Mouse (Mus musculus) G1E-ER4 (cell line): Measurements from ENCODE around the gene Adh7. TPM values are rescaled to one million over a fixed set of nuclear protein-coding genes. Genes with fewer than 3 reads are reported as not detected.

Source experiments
- GATA1 ChIP-seq: IDR thresholded peaks from one replicate; pipeline ENCODE4 v1.8.0; 2012; ENCODE audit warnings: low read length, inconsistent platforms
- polyA plus RNA-seq: library from polyadenylated mRNA; stranded (reverse); fragments of >175 nt; gene quantifications from 2 replicates; pipeline ENCODE4 v1.2.3, GENCODE M21; 2012

Adh7 gene
- polyA plus RNA-seq, 1 experiment, result not detected

DNA sequence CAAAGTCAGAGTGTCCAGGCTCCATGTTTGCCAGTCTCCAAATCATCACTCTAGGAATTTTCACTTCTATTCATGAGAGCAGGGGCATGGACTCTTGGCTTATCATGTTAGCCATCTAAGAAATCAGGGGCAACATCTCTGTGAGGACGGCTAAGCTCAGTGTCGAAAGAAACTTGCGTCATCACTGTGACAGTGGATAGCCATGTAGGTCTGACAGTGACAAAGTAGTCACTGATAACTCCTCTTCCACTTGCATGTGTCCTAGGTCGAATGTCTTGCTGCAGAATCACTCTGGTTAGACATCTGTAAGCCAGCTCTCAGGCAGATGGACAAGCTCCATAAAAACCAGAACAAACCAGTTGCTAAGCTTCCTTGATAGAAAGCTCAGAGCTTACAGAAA lies 45.0 kb downstream of the Adh7 start:
- TF ChIP-seq GATA1, result no peak

DNA sequence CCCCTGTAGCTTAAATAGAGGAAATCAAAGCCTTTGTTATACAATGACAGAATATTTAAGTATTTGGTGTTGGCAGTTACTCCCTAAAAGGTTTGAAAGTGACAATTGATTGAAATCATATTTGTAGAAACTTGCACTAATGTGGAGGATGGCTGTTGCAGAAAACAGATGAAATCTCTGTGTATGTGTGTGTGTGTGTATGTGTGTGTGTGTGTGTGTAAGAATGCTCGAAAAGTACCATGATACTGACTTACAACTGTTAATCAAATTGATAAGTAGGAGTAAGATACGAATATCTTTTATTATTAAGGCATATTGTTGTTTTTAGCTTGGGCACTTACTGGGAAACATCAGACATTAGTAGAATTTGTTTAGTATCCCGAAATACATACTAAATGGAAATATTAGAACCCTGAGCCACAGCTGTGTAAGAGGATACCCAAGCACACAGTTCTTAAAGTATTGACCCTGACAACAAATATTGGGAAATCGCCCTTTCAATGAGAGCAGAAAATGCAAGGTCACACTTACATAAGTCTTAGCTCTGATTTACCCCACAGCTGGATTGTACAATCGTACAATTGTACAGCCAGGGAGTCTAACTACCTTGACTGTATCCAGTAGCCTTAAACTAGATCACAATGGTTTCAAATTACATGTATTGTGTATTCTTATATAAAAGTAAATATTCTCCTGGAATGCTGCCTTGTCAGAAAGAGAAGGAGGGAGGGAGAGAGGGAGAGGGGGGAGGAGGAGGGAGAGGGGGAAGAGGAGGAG lies 45.8 kb downstream of the Adh7 start:
- TF ChIP-seq GATA1, result no peak

DNA sequence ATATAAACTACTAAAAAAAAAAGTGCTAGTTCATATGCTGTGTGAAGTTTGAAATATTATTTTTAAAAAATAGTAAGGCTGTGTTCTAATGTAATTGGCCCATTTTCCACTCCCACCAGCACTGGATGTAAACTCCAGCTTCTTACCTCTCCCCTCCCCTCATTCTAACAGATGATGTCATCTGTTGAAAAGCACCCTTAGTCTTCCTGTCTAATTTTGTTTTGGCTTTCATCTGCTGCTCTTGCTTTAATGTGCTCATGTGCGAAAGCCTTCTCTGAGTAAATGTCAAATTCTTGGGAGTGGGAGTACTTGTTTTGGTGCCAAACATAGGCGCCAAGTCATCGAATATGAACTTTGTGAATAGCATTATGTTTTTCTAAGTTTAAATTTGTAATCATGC lies 47.1 kb downstream of the Adh7 start:
- no peak for TF ChIP-seq GATA1

DNA sequence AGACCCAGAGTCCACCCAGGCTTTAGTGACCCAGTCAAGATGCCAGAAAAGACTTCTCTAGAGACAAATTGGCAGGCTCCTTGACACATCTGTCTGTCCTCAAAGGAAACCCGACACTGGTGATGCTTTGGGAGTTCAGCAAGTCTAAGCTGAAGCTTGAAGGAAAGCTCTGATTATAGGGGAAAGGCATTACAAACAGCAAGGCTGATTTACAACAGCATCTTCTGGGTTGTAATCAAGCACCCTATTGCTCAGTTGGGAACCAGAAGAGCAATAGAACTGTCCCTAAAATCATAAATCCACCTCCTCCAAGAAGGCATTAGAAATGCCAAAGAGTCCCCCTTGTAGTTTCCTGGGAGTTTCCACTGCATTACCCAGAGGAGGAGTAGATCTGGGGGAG lies 52.9 kb downstream of the Adh7 start:
- no peak for TF ChIP-seq GATA1

DNA sequence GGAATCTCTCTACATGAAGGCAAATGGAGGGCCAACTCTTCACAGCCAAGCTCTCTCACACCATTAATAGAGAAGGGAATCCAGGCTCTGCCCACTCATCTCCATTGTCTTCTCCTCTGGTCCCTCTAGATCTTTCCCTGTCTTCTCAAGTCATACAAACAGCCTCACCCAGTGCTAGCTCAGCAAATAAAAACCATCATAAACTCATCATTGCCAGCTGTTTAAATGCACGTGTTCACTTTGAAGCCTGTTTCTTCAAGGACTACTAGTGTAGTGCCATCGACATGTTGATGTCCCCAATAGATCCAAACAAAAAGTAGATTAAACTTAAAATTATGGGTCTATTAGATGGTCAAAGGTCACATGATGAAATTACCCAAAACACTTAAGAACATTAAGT lies 53.7 kb downstream of the Adh7 start:
- no peak for TF ChIP-seq GATA1

DNA sequence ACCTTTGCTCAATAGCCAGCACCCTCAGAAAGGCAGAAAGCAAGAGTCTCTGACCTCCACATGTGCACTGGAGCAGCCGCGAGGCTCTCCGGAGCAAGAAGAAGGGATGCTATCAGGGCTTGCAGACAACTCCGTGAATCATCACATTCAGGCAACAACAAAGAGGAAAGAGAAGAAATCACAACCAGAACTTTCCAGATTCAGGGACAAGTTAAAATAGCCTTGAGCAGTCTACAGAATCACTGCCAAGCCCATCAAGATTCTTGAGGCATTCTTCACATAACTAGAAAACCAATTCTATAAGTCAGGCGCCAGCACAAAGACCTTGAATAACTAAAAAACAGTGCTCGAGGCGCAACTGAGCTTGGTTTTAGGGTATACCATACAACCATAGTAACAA lies 55.5 kb downstream of the Adh7 start:
- TF ChIP-seq GATA1, result no peak

DNA sequence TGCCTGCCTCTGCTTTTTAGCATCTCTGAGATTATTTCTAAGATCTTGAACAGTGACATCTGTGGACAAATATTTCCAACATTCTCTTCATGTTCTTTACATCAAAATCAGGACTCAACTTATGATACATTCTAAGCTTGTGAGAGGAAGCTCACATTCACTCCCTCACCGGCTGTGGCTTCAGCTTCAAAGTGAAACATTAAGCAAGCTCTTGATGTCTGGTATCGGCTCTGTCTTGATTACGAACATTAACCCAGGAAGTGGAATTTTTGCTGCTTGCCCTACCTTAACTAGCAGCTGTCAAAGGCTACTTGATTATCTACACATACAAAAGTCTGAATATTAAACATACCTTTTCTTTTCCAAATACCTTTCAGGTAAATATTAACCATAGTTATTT lies 57.5 kb downstream of the Adh7 start:
- no peak for TF ChIP-seq GATA1

DNA sequence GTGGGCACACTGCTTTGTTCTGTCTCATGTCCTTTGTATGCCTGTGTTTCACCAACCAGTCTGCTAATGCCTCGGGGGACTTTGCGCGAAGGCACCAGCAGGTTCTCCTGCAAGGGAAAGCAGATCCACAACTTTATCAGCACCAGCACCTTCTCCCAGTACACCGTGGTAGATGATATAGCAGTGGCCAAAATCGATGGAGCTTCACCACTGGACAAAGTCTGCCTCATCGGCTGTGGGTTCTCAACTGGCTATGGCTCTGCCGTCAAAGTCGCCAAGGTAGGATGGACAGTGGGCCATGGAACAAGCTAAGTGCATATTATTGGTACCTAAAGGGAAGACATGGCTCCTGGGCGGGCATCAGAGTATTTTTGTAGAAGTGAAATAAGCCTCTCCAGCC lies 65.0 kb downstream of the Adh7 start:
- TF ChIP-seq GATA1, result no peak

Other genes starting within 250 kb of the Adh7 start
- gene Dapp1, start 236.2 kb upstream of the Adh7 start, polyA plus RNA-seq, result 7.7 and 29.8 TPM in 2 replicates
- 0.08 and 0.11 TPM in 2 replicates for gene 1110002E22Rik, start 152.7 kb upstream of the Adh7 start, polyA plus RNA-seq
- gene Gm5105, start 150.4 kb upstream of the Adh7 start, polyA plus RNA-seq, result not detected in 2 replicates
- gene Trmt10a, start 74.3 kb upstream of the Adh7 start, polyA plus RNA-seq, result 4.2 and 4.4 TPM in 2 replicates
- 0.39 and 0.71 TPM in 2 replicates for gene Mttp, start 72.8 kb upstream of the Adh7 start, polyA plus RNA-seq
- not detected in 2 replicates for gene 4930579F01Rik, start 23.9 kb upstream of the Adh7 start, polyA plus RNA-seq
- not detected in 2 replicates for gene Adh1, start 43.2 kb downstream of the Adh7 start, polyA plus RNA-seq
- not detected in 2 replicates for gene Adh6a, start 95.5 kb downstream of the Adh7 start, polyA plus RNA-seq
- gene Adh6b, start 124.0 kb downstream of the Adh7 start, polyA plus RNA-seq, result not detected in 2 replicates
- gene Adh4, start 197.7 kb downstream of the Adh7 start, polyA plus RNA-seq, result not detected in 2 replicates
- gene Adh5, start 225.3 kb downstream of the Adh7 start, polyA plus RNA-seq, result 5.8 and 21.9 TPM in 2 replicates